Mouse (Mus musculus) left cerebral cortex, adult 8-10 months (tissue): ENCODE results near the gene Tle4. TPM values are rescaled to one million over a fixed set of nuclear protein-coding genes. Genes with fewer than 3 reads are reported as not detected.
"Not testable (repeated sequence)": the region's sequence is repeated elsewhere in the genome, so short reads cannot be mapped to it uniquely, and the experiment has no call there.

Experiments
- DNase-seq, 2 experiments: peaks; one replicate each; pipeline ENCODE4 v3.0.0; 2022; ENCODE audit warnings: low spot score in 2 of 2
- total RNA-seq, 4 experiments: library from RNA; stranded (reverse); gene quantifications; 2 replicates each; pipeline ENCODE4 v1.2.4; 2022

The Tle4 gene
- 10 to 100 TPM; 44.8 to 52.3 (median 47.4) TPM for total RNA-seq

GRCm38 (mm10) chr19:14597917-14598689, at the start of gene Tle4:
Gene Tle4 (minus strand): TSS chr19:14598051.
- peak; percentile 98 to 100 for DNase-seq

GRCm38 (mm10) chr19:14645666-14646065, 47.8 kb upstream of the Tle4 start:
- DNase-seq = no peak

GRCm38 (mm10) chr19:14644756-14645155, 46.9 kb upstream of the Tle4 start:
- DNase-seq = no peak

- DNase-seq = not testable (repeated sequence)
Observed at GRCm38 (mm10) chr19:14643091-14643490, 45.2 kb upstream of the Tle4 start.

GRCm38 (mm10) chr19:14642663-14643062, 44.8 kb upstream of the Tle4 start:
- DNase-seq = no peak

- no peak for DNase-seq
Observed at GRCm38 (mm10) chr19:14635213-14635928, 37.5 kb upstream of the Tle4 start.

- DNase-seq = no peak
Observed at GRCm38 (mm10) chr19:14623355-14623754, 25.5 kb upstream of the Tle4 start.

GRCm38 (mm10) chr19:14620534-14620933, 22.7 kb upstream of the Tle4 start:
- peak in 1 of 2 experiments; percentile 81 for DNase-seq

- DNase-seq = no peak
Observed at GRCm38 (mm10) chr19:14619814-14620213, 22.0 kb upstream of the Tle4 start.

GRCm38 (mm10) chr19:14614816-14615215, 17.0 kb upstream of the Tle4 start:
- no peak for DNase-seq

GRCm38 (mm10) chr19:14610542-14611317, 12.9 kb upstream of the Tle4 start:
- DNase-seq = no peak

- DNase-seq = no peak
Observed at GRCm38 (mm10) chr19:14600841-14601240, 3.0 kb upstream of the Tle4 start.

GRCm38 (mm10) chr19:14600354-14600753, 2.5 kb upstream of the Tle4 start:
- no peak for DNase-seq

GRCm38 (mm10) chr19:14599851-14600251, 2.0 kb upstream of the Tle4 start:
- no peak for DNase-seq

- no peak for DNase-seq
Observed at GRCm38 (mm10) chr19:14598690-14599288, 938 bp upstream of the Tle4 start.

- peak; percentile 28 to 32 for DNase-seq
Observed at GRCm38 (mm10) chr19:14596941-14597916, 622 bp downstream of the Tle4 start.

- DNase-seq = no peak
Observed at GRCm38 (mm10) chr19:14596358-14596940, 1.4 kb downstream of the Tle4 start.

GRCm38 (mm10) chr19:14595390-14595997, 2.4 kb downstream of the Tle4 start:
- DNase-seq = no peak

GRCm38 (mm10) chr19:14594537-14594936, 3.3 kb downstream of the Tle4 start:
- DNase-seq = no peak
